Mouse (Mus musculus) limb, embryonic 12.5 days (tissue): ENCODE results near the gene Kcnk4. TPM values are rescaled to one million over a fixed set of nuclear protein-coding genes. Genes with fewer than 3 reads are reported as not detected.

Source experiments
- ATAC-seq: fragments of 200-750 bp; cut with Nextera tagmentation; 2 replicates; pipeline ENCODE4 v1.8.0; 2017; ENCODE audit warnings: low read depth, moderate TSS enrichment; ENCODE audit not compliant: insufficient number of reproducible peaks, insufficient read depth, low FRiP score, low TSS enrichment
- H3K27ac ChIP-seq: fragments of 300-500 bp; sonication (generic); 2 replicates; pipeline ENCODE4 v1.5.1; 2016; ENCODE audit warnings: mild to moderate bottlenecking, moderate library complexity
- H3K27me3 ChIP-seq: fragments of 300-500 bp; sonication (generic); 2 replicates; pipeline ENCODE4 v1.6.1; 2016; ENCODE audit warnings: mild to moderate bottlenecking, moderate library complexity
- H3K36me3 ChIP-seq: fragments of 300-500 bp; sonication (generic); 2 replicates; pipeline ENCODE4 v1.6.1; 2016; ENCODE audit warnings: mild to moderate bottlenecking, moderate library complexity
- H3K4me1 ChIP-seq: fragments of 300-500 bp; sonication (generic); replicated peaks from 2 replicates; pipeline ENCODE4 v1.6.1; 2016
- H3K4me2 ChIP-seq: fragments of 300-500 bp; sonication (generic); 2 replicates; pipeline ENCODE4 v1.6.1; 2016; ENCODE audit warnings: mild to moderate bottlenecking, moderate library complexity
- H3K4me3 ChIP-seq: fragments of 300-500 bp; sonication (generic); replicated peaks from 2 replicates; pipeline ENCODE4 v1.5.1; 2016; ENCODE audit warnings: mild to moderate bottlenecking
- H3K9ac ChIP-seq: fragments of 300-500 bp; sonication (generic); replicated peaks from 2 replicates; pipeline ENCODE4 v1.6.1; 2016; ENCODE audit warnings: mild to moderate bottlenecking, moderate library complexity
- H3K9me3 ChIP-seq: fragments of 300-500 bp; sonication (generic); 2 replicates; pipeline ENCODE4 v1.6.1; 2016; ENCODE audit warnings: mild to moderate bottlenecking, moderate library complexity
- WGBS: fragments of 180-500 bp; shearing (Covaris S2); methylation state at CpG from one replicate; pipeline ENCODE4 v1.1.7; 2016; 5-methylcytosine and 5-hydroxymethylcytosine counted together
- polyA plus RNA-seq: library from polyadenylated mRNA; unstranded; fragments of >200 nt; fragmentation: Nextera tagmentation; extraction: Ambion mirVana; gene quantifications from 2 replicates; pipeline ENCODE4 v1.2.1, GENCODE M21; 2016

Kcnk4 gene
- polyA plus RNA-seq, 1 experiment from 2014 or later: 0.60 TPM

GRCm38 (mm10) chr19:6932018-6932417, 2.3 kb downstream of the Kcnk4 start:
- Histone ChIP-seq H3K9me3 (no peaks in the 10 kb centered on the region), H3K27ac (no peak overlapping the region), H3K4me1 (peaks cover 15% of the 10 kb centered on the region), H3K4me2 (no peak overlapping the region), H3K9ac (no peak overlapping the region), H3K36me3 (no peaks in the 10 kb centered on the region), H3K27me3 (peaks cover 93% of the 10 kb centered on the region), H3K4me3 (no peak overlapping the region)
- 50% methylated on average over 1 of the region's 1 CpGs for WGBS
- ATAC-seq: no peak

DNA sequence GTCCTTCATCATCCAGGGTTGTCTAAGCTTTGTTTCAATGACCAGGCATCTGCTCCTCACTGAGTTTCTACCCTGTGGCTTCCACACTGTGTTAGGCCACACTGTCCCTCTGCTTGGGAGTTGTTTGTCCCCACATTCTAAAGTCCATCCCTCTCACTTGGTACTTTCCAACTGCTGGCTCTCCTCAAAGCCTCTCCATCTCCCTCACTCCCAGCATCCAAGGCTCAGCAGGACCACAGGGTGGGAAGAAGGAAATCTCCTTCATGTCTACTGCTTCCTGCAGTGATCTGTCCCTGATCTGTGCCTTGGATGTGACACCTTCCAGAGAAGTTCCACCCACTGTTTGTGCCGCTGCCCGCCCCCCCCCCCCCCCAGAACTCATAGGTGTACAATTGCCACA, 3.3 kb downstream of the Kcnk4 start:
- ATAC-seq: no peak
- Histone ChIP-seq H3K27ac (no peak overlapping the region), H3K27me3 (peaks cover 98% of the 10 kb centered on the region), H3K9me3 (peaks cover 3% of the 10 kb centered on the region; the same call in 1 of the 2 replicates), H3K4me3 (no peak overlapping the region), H3K36me3 (no peaks in the 10 kb centered on the region), H3K4me2 (no peak overlapping the region), H3K4me1 (peaks cover 19% of the 10 kb centered on the region), H3K9ac (no peak overlapping the region)
- WGBS: 6% methylated on average over 2 of the region's 2 CpGs

DNA sequence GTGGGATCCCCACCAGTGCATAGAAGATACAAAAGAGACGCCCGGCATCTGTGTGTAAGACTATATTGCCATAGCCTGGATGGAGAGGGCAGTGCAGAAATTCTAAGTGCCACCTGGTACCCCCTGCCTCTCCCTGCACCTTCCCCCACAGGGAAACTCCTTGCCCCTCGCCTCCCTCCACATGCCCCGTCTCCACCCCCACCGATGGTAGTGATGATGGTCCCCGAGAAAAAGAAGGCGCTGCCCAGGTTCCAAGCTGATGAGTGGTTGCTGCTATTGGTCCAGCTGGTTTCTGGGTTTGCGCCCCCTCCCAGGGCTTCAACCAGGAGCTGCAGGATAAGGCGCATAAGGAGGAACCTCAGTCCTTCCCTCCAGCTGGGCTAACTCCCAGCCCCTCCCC, 6.2 kb downstream of the Kcnk4 start:
- H3K27me3 ChIP-seq: peaks cover 99% of the 10 kb centered on the region
- H3K27ac ChIP-seq: no peak overlapping the region
- no peak for ATAC-seq
- H3K4me1 ChIP-seq: peaks cover 15% of the 10 kb centered on the region
- H3K9ac ChIP-seq: no peak overlapping the region; the same call in 1 of the 2 replicates
- H3K4me2 ChIP-seq: no peak overlapping the region
- H3K9me3 ChIP-seq: peaks cover 6% of the 10 kb centered on the region; the same call in 1 of the 2 replicates
- 10% methylated on average over 9 of the region's 9 CpGs for WGBS
- no peaks in the 10 kb centered on the region for H3K36me3 ChIP-seq
- no peak overlapping the region for H3K4me3 ChIP-seq

GRCm38 (mm10) chr19:6926559-6927255, 7.6 kb downstream of the Kcnk4 start:
- Histone ChIP-seq H3K9ac (no peak overlapping the region), H3K4me2 (peak overlapping the region; percentile 53), H3K36me3 (no peaks in the 10 kb centered on the region), H3K4me1 (peaks cover 20% of the 10 kb centered on the region), H3K27ac (no peak overlapping the region), H3K27me3 (peaks cover 95% of the 10 kb centered on the region), H3K9me3 (peaks cover 6% of the 10 kb centered on the region; the same call in 1 of the 2 replicates), H3K4me3 (peak overlapping the region; percentile 29)
- no peak for ATAC-seq
- 10% methylated on average over 26 of the region's 26 CpGs for WGBS

- Histone ChIP-seq H3K27me3 (peaks cover 85% of the 10 kb centered on the region), H3K27ac (no peak overlapping the region), H3K9ac (no peak overlapping the region), H3K4me2 (peak overlapping the region; percentile 33), H3K36me3 (no peaks in the 10 kb centered on the region), H3K4me3 (peak overlapping the region; percentile 22), H3K4me1 (peaks cover 23% of the 10 kb centered on the region), H3K9me3 (peaks cover 6% of the 10 kb centered on the region; the same call in 1 of the 2 replicates)
- 8% methylated on average over 39 of the region's 40 CpGs for WGBS
- no peak for ATAC-seq
These were observed 8.5 kb downstream of the Kcnk4 start for GRCm38 (mm10) chr19:6925611-6926329.

- WGBS: 3% methylated on average over 9 of the region's 9 CpGs
- peaks cover 6% of the 10 kb centered on the region; the same call in 1 of the 2 replicates for H3K9me3 ChIP-seq
- H3K27me3 ChIP-seq: peaks cover 80% of the 10 kb centered on the region
- H3K36me3 ChIP-seq: no peaks in the 10 kb centered on the region
- no peak within 1 kb of the TSS for H3K27ac ChIP-seq
- no peak within 1 kb of the TSS for H3K9ac ChIP-seq
- no peak for ATAC-seq
- H3K4me2 ChIP-seq: peak within 1 kb of the TSS; percentile 33
- peaks cover 29% of the 10 kb centered on the region for H3K4me1 ChIP-seq
- H3K4me3 ChIP-seq: peak within 1 kb of the TSS; percentile 22
These were observed 9.1 kb downstream of the Kcnk4 start, which contains the start of gene Catsperz for GRCm38 (mm10) chr19:6925307-6925573. Gene Catsperz (minus strand): TSS chr19:6925380.

GRCm38 (mm10) chr19:6924461-6925306, 9.6 kb downstream of the Kcnk4 start:
- peaks cover 33% of the 10 kb centered on the region for H3K4me1 ChIP-seq
- H3K9me3 ChIP-seq: peaks cover 6% of the 10 kb centered on the region; the same call in 1 of the 2 replicates
- peak overlapping the region; percentile 33 for H3K4me2 ChIP-seq
- ATAC-seq: no peak
- no peak overlapping the region for H3K9ac ChIP-seq
- H3K27me3 ChIP-seq: peaks cover 76% of the 10 kb centered on the region
- H3K36me3 ChIP-seq: no peaks in the 10 kb centered on the region
- H3K27ac ChIP-seq: no peak overlapping the region
- 5% methylated on average over 39 of the region's 39 CpGs for WGBS
- peak overlapping the region; percentile 22 for H3K4me3 ChIP-seq

- ATAC-seq: no peak
- Histone ChIP-seq H3K27ac (no peak overlapping the region), H3K9ac (no peak overlapping the region), H3K9me3 (peaks cover 6% of the 10 kb centered on the region; the same call in 1 of the 2 replicates), H3K27me3 (peaks cover 60% of the 10 kb centered on the region), H3K4me2 (no peak overlapping the region), H3K4me1 (peaks cover 33% of the 10 kb centered on the region), H3K4me3 (no peak overlapping the region), H3K36me3 (no peaks in the 10 kb centered on the region)
- 59% methylated on average over 6 of the region's 6 CpGs for WGBS
These were observed 11.2 kb downstream of the Kcnk4 start for GRCm38 (mm10) chr19:6922901-6923735.

DNA sequence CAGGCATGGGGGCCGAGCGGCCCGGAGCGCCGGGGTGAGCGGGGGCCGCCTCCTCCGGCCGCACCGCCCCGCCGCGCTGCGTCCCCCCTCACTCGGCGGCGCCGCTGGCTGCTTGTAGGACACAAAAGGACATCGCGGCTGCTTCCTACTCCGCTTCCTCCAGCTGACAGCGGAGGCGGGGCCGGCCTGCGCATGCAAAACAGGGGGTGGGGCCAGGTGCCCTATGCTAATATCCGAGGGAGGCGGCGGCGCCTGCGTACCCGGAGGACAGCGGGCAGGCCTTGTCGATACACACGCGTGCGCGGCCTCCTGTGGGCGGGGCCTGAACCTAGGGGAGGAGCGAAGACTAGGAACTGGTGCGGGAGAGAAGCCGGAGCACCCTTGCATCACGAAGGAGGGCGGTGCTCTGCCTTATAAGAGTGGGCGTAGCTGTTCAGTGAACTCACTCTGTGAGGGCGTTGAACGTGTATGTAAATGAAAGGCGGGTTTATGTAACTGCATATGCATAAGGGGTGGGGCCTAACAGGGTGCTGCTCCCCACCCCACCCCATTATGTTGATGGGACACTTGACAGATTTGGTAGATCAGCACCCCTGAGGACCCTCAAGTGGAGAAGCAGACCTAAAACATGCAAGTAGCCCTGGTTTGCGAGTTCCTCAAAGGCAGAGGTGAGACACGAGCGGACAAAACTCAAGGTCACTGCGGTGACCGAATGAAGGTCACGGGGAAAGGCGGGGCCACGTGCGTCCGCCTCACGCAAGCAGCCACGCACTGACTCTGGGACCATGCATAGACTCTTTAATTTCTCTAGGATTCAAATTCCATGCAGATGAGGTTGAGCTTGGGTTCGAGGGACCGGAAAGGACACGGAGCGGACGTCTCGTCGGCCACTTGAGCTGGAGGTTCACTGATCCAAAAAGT, 12.4 kb downstream of the Kcnk4 start, which contains the start of gene Esrra:
TSS of gene Esrra (minus strand) at position 167 of the 921 bp plus-strand sequence.
- WGBS: under 1% methylated on average over 66 of the region's 66 CpGs
- H3K4me1 ChIP-seq: peaks cover 28% of the 10 kb centered on the region

More for the DNA sequence above, 12.4 kb downstream of the Kcnk4 start, which contains the start of gene Esrra:
- peak within 1 kb of the TSS; percentile 88 for H3K4me2 ChIP-seq
- no peaks in the 10 kb centered on the region for H3K36me3 ChIP-seq
- ATAC-seq: peak; percentile 91
- H3K9ac ChIP-seq: peak within 1 kb of the TSS; percentile 73
- peaks cover 6% of the 10 kb centered on the region; the same call in 1 of the 2 replicates for H3K9me3 ChIP-seq
- H3K4me3 ChIP-seq: peak within 1 kb of the TSS; percentile 81
- peaks cover 48% of the 10 kb centered on the region for H3K27me3 ChIP-seq
- peak within 1 kb of the TSS; percentile 72; the same call in 1 of the 2 replicates for H3K27ac ChIP-seq
